Mouse (Mus musculus) stomach, embryonic 15.5 days (tissue): ENCODE results near the gene Smo. TPM values are rescaled to one million over a fixed set of nuclear protein-coding genes. Genes with fewer than 3 reads are reported as not detected.

Source experiments
- ATAC-seq: fragments of 200-750 bp; cut with Nextera tagmentation; 2 replicates; pipeline ENCODE4 v1.8.0; 2017; ENCODE audit warnings: low read depth, moderate number of reproducible peaks, moderate TSS enrichment; ENCODE audit not compliant: insufficient read depth, low FRiP score
- H3K27ac ChIP-seq: fragments of 300-500 bp; sonication (generic); 2 replicates; pipeline ENCODE4 v1.5.1; 2015; ENCODE audit warnings: mild to moderate bottlenecking, inconsistent platforms
- H3K27me3 ChIP-seq: fragments of 300-500 bp; sonication (generic); replicated peaks from 2 replicates; pipeline ENCODE4 v1.6.1; 2015; ENCODE audit warnings: inconsistent platforms
- H3K36me3 ChIP-seq: fragments of 300-500 bp; sonication (generic); 2 replicates; pipeline ENCODE4 v1.6.1; 2015; ENCODE audit warnings: inconsistent platforms
- H3K4me1 ChIP-seq: fragments of 300-500 bp; sonication (generic); 2 replicates; pipeline ENCODE4 v1.6.1; 2015; ENCODE audit warnings: inconsistent platforms
- H3K4me2 ChIP-seq: fragments of 300-500 bp; sonication (generic); 2 replicates; pipeline ENCODE4 v1.6.1; 2015; ENCODE audit warnings: mild to moderate bottlenecking, inconsistent platforms
- H3K4me3 ChIP-seq: fragments of 300-500 bp; sonication (generic); replicated peaks from 2 replicates; pipeline ENCODE4 v1.5.1; 2015; ENCODE audit warnings: inconsistent platforms
- H3K9ac ChIP-seq: fragments of 300-500 bp; sonication (generic); 2 replicates; pipeline ENCODE4 v1.6.1; 2015; ENCODE audit warnings: inconsistent platforms
- H3K9me3 ChIP-seq: fragments of 300-500 bp; sonication (generic); 2 replicates; pipeline ENCODE4 v1.6.1; 2016; ENCODE audit warnings: inconsistent platforms
- WGBS: fragments of 180-500 bp; shearing (Covaris S2); methylation state at CpG from one replicate; pipeline ENCODE4 v1.1.7; 2015; 5-methylcytosine and 5-hydroxymethylcytosine counted together
- polyA plus RNA-seq: library from polyadenylated mRNA; unstranded; fragments of >200 nt; fragmentation: Nextera tagmentation; extraction: Ambion mirVana; gene quantifications from 2 replicates; pipeline ENCODE4 v1.2.1, GENCODE M21; 2015

The Smo gene
- polyA plus RNA-seq, 1 experiment from 2014 or later = 36.0 TPM

GRCm38 (mm10) chr6:29766874-29767273 lies 31.6 kb downstream of the Smo start:
- Histone ChIP-seq H3K27me3 (no peaks in the 10 kb centered on the region), H3K4me1 (no peaks in the 10 kb centered on the region), H3K9ac (no peak overlapping the region), H3K9me3 (no peaks in the 10 kb centered on the region), H3K36me3 (no peaks in the 10 kb centered on the region), H3K4me2 (no peak overlapping the region), H3K27ac (no peak overlapping the region), H3K4me3 (no peak overlapping the region)
- WGBS = 68% methylated on average over 2 of the region's 2 CpGs
- ATAC-seq = no peak

DNA sequence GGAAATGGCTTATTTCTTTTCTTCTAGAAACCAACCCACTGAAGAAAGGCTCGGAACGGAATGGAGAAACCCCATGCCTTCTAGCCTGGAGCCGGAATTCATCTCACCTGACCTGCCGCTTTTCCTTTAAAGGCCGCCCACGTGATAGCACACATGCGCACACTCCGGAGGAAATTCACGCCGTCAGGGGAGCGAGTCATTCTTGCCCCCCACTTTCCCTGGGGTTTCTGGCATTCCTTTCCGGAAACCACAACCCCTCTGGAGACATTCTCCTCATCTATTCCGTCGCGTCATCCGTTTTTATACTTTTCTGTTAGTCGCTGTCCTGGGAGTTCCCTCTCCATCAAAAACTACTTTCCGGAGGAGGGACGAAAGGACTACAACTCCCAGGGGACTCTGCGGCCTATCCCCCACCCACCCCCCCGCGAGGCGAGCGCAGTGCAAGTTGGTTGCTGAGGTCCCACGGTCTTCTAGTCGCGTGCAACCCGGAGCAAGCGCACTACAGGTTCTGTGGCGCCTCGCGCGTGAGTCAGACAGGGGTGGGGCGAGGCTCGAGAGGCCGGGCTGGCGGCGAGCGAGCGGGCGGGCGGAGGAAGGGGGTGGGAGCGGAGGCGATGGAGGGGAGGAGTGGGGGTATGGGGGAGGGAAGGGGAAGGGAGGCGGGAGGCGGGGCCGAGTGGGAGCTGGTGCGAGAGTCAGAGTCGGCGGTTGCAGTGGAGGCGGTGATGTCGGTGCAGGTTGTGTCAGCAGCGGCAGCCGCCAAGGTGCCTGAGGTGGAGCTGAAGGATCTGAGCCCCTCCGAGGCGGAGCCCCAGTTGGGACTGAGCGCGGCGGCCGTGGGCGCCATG lies 32.7 kb downstream of the Smo start, which contains the start of gene Ahcyl2:
Ahcyl2 (plus strand) TSS at position 199 of the 848 bp plus-strand sequence.
- H3K4me1 ChIP-seq = no peaks in the 10 kb centered on the region
- H3K4me2 ChIP-seq = peak within 1 kb of the TSS; percentile 74
- WGBS = under 1% methylated on average over 55 of the region's 61 CpGs
- peak within 1 kb of the TSS; percentile 93 for H3K4me3 ChIP-seq
- H3K9me3 ChIP-seq = no peaks in the 10 kb centered on the region
- peak within 1 kb of the TSS; percentile 90 for H3K27ac ChIP-seq
- no peaks in the 10 kb centered on the region for H3K27me3 ChIP-seq
- peak; percentile 99 for ATAC-seq
- H3K9ac ChIP-seq = peak within 1 kb of the TSS; percentile 84
- no peaks in the 10 kb centered on the region for H3K36me3 ChIP-seq

DNA sequence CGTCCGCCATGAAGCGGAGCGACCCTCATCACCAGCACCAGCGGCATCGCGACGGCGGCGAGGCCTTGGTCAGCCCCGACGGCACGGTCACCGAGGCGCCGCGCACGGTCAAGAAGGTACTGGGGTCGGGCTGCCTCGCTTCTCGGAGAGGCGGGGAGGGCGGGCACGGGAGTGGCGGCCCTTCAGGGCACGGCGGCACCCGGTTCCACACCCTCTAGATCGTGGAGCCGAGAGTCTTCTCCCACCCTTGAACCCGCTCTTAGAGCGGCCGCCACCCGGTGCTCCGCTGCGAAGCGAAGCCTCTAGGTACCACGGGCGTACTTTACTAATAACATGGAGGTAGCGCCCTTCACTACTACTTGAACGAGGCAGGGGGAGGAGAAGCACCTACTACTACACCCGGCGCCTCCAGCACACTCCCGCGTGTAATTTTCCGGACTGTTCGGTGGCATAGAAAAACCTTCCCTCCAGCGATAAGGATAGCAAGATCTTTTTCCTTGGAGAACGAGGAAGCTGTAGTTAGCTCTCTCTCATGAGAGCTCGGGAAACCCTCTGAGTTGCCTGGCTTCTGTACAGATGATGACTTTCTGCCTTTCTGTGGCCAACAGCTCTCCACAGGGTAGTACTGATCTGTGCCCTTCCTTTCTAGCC lies 33.6 kb downstream of the Smo start:
- H3K4me2 ChIP-seq = peak overlapping the region; percentile 74
- WGBS = 0% methylated on average over 50 of the region's 50 CpGs

GRCm38 (mm10) chr6:29770672-29771321 lies 35.5 kb downstream of the Smo start:
- WGBS = 65% methylated on average over 2 of the region's 2 CpGs
- no peak for ATAC-seq
- H3K4me2 ChIP-seq = no peak overlapping the region

More for the DNA sequence above, 33.6 kb downstream of the Smo start:
- Histone ChIP-seq H3K27me3 (no peaks in the 10 kb centered on the region), H3K9me3 (no peaks in the 10 kb centered on the region), H3K4me3 (peak overlapping the region; percentile 93), H3K36me3 (no peaks in the 10 kb centered on the region), H3K9ac (peak overlapping the region; percentile 84), H3K4me1 (no peaks in the 10 kb centered on the region), H3K27ac (peak overlapping the region; percentile 90)
- ATAC-seq = peak; percentile 16

DNA sequence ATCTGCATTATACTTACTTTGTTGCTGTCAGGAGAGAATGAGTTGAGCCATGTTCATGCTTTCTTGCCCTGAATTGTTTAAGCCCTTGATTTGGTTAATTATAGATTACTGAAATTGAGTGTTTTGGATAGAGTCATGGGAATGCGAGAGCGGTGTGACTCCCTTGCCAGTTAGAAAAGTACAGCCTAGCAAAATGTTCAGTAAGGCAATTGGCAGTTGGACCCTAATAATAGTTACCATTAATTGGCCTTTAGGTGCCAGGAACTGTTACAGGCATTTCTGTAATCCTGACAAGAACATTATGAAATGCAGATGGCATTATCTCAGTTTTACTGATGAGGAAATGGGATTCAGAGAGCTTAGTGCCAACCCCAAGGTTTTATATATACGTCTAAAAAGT lies 36.9 kb downstream of the Smo start:
- H3K36me3 ChIP-seq = no peaks in the 10 kb centered on the region
- H3K4me2 ChIP-seq = no peak overlapping the region
- ATAC-seq = no peak
- H3K27me3 ChIP-seq = no peaks in the 10 kb centered on the region
- H3K9me3 ChIP-seq = no peaks in the 10 kb centered on the region
- no peak overlapping the region for H3K4me3 ChIP-seq
- no peak overlapping the region for H3K9ac ChIP-seq
- 85% methylated on average over 3 of the region's 3 CpGs for WGBS
- no peak overlapping the region for H3K27ac ChIP-seq
- no peaks in the 10 kb centered on the region for H3K4me1 ChIP-seq

More at GRCm38 (mm10) chr6:29770672-29771321, 35.5 kb downstream of the Smo start:
- Histone ChIP-seq H3K4me1 (no peaks in the 10 kb centered on the region), H3K4me3 (no peak overlapping the region), H3K9ac (no peak overlapping the region), H3K36me3 (no peaks in the 10 kb centered on the region), H3K27ac (no peak overlapping the region), H3K9me3 (no peaks in the 10 kb centered on the region), H3K27me3 (no peaks in the 10 kb centered on the region)

GRCm38 (mm10) chr6:29774161-29774560 lies 38.9 kb downstream of the Smo start:
- Histone ChIP-seq H3K4me3 (no peak overlapping the region), H3K36me3 (no peaks in the 10 kb centered on the region), H3K4me2 (no peak overlapping the region), H3K4me1 (no peaks in the 10 kb centered on the region), H3K27me3 (no peaks in the 10 kb centered on the region), H3K27ac (no peak overlapping the region), H3K9me3 (no peaks in the 10 kb centered on the region), H3K9ac (no peak overlapping the region)
- no peak for ATAC-seq
- 78% methylated on average over 1 of the region's 1 CpGs for WGBS

GRCm38 (mm10) chr6:29775609-29776008 lies 40.3 kb downstream of the Smo start:
- no peak overlapping the region for H3K4me3 ChIP-seq
- no peak overlapping the region for H3K9ac ChIP-seq
- H3K9me3 ChIP-seq = no peaks in the 10 kb centered on the region
- H3K4me2 ChIP-seq = no peak overlapping the region
- H3K27me3 ChIP-seq = no peaks in the 10 kb centered on the region
- no peaks in the 10 kb centered on the region for H3K4me1 ChIP-seq
- WGBS = 78% methylated on average over 1 of the region's 1 CpGs
- H3K36me3 ChIP-seq = no peaks in the 10 kb centered on the region
- H3K27ac ChIP-seq = no peak overlapping the region
- ATAC-seq = no peak

DNA sequence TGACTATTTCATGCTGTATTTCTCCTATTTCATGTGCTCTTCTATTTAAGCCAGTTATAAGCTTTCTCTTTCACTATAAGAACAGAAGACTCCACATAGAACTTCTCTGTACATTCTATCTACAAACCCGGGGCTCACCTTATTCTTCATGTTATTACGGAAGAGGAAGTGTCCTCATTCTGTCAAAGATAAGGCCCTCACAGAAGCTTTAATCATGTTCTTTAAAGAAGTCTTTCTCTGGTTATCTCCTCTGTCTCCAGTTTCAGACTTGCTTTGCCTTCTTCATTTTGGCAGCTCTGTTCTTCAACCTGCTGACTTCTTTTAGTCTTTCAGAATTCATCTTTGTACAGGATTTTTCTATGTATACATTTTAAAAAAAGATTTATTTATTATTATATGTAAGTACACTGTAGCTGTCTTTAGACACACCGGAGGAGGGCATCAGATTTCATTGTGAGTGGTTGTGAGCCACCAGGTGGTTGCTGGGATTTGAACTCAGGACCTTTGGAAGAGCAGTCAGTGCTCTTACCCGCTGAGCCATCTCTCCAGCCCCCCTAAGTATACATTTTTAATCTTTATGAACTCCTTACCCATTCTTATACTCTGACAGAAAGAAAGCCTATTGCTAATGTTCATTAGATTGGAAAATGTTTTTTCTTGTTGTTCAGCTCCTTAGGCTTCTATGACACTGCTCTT lies 41.4 kb downstream of the Smo start:
- H3K9ac ChIP-seq = no peak overlapping the region
- H3K27me3 ChIP-seq = no peaks in the 10 kb centered on the region
- no peak overlapping the region for H3K4me3 ChIP-seq
- H3K4me1 ChIP-seq = no peaks in the 10 kb centered on the region
- H3K9me3 ChIP-seq = no peaks in the 10 kb centered on the region
- 78% methylated on average over 4 of the region's 4 CpGs for WGBS
- ATAC-seq = no peak
- H3K4me2 ChIP-seq = no peak overlapping the region
- H3K27ac ChIP-seq = no peak overlapping the region
- no peaks in the 10 kb centered on the region for H3K36me3 ChIP-seq

DNA sequence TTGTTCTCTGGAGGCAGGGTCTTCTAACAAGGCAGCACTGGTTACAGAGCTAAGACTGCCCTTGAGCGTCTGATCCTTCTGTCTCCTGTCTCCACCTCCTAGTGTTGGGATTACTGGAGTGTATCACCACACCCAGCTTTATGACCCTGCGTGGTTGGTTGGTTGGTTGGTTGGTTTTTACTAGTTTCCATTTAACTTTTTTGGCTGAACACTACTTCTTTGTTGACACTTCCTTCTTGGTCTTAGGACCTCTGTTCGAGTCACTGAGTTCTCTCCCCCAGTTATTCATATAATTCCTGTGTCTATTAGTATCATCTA lies 41.9 kb downstream of the Smo start:
- H3K27ac ChIP-seq = no peak overlapping the region
- no peaks in the 10 kb centered on the region for H3K9me3 ChIP-seq
- no peak overlapping the region for H3K4me3 ChIP-seq
- H3K4me2 ChIP-seq = no peak overlapping the region
- H3K9ac ChIP-seq = no peak overlapping the region
- H3K4me1 ChIP-seq = no peaks in the 10 kb centered on the region
- no peak for ATAC-seq
- no peaks in the 10 kb centered on the region for H3K36me3 ChIP-seq
- 86% methylated on average over 3 of the region's 3 CpGs for WGBS
- H3K27me3 ChIP-seq = no peaks in the 10 kb centered on the region

DNA sequence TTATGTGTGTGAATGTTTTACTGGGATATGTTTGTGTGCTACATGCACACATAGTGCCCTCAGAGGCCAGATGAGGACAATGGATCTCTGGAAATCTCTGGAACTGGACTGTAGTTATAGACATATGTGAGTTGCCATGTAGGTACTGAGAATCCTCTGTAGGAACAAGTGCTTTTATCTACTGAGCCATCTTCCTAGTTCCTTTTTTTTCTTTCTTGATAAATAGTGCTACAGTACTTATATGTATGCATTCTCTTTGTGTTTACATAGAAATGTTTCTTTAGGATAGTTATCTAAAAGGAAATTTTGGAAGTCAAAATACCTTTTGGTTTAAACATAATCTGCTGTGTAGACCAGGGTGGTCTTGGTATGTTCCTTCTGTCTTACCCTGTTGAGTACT lies 44.8 kb downstream of the Smo start:
- no peaks in the 10 kb centered on the region for H3K9me3 ChIP-seq
- H3K4me3 ChIP-seq = no peak overlapping the region
- H3K27ac ChIP-seq = no peak overlapping the region
- no peaks in the 10 kb centered on the region for H3K27me3 ChIP-seq
- no peak for ATAC-seq
- H3K9ac ChIP-seq = no peak overlapping the region
- H3K4me2 ChIP-seq = no peak overlapping the region
- H3K4me1 ChIP-seq = no peaks in the 10 kb centered on the region
- no peaks in the 10 kb centered on the region for H3K36me3 ChIP-seq

DNA sequence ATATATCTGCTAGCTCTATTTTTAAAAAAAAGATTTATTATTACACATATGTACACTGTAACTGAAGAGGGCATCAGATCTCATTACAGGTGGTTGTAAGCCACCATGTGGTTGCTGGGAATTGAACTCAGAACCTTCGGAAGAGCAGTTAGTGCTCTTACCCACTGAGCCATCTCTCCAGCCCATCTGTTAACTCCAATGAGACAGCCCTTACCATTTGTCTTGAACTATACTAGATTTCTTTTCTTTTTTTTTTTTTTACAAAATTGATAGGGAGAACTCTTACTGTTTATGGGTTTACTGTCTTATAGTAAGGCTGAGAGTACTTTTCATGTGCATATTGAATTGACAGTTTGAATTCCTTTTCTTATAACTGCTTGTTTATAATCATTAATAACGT lies 45.3 kb downstream of the Smo start:
- H3K4me3 ChIP-seq = no peak overlapping the region
- no peaks in the 10 kb centered on the region for H3K36me3 ChIP-seq
- no peak overlapping the region for H3K4me2 ChIP-seq
- no peaks in the 10 kb centered on the region for H3K4me1 ChIP-seq
- no peak for ATAC-seq
- H3K9ac ChIP-seq = no peak overlapping the region
- no peaks in the 10 kb centered on the region for H3K9me3 ChIP-seq
- H3K27me3 ChIP-seq = no peaks in the 10 kb centered on the region
- 94% methylated on average over 2 of the region's 2 CpGs for WGBS
- H3K27ac ChIP-seq = no peak overlapping the region

DNA sequence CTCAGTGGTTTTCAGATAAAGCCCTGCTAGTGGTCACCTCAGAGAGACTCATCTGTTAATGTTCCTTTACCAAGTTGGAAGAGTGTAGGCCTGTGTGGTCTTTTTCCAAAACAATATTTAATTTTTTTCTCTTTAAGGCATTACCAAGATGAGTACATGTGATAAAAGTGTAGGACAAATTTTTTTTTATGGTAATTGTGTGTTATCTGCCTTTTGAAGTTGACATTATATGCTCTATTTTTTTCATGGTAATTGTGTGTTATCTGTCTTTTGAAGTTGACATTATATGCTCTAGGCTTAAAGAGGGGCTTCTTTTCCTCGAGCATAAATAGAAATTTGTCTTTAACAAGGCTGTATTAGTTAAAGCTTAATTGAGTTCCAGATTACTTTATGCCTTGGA lies 46.9 kb downstream of the Smo start:
- H3K9me3 ChIP-seq = no peaks in the 10 kb centered on the region
- H3K4me3 ChIP-seq = no peak overlapping the region
- WGBS = 59% methylated on average over 1 of the region's 1 CpGs
- H3K4me1 ChIP-seq = no peaks in the 10 kb centered on the region
- no peak overlapping the region for H3K4me2 ChIP-seq
- no peak overlapping the region for H3K9ac ChIP-seq
- no peaks in the 10 kb centered on the region for H3K27me3 ChIP-seq
- H3K36me3 ChIP-seq = no peaks in the 10 kb centered on the region
- H3K27ac ChIP-seq = no peak overlapping the region
- no peak for ATAC-seq
